Mouse (Mus musculus) inflammation-experienced regulatory T-cells, adult 6 months (primary cell): Measurements from ENCODE around the gene Adgrg3. TPM values are rescaled to one million over a fixed set of nuclear protein-coding genes. Genes with fewer than 3 reads are reported as not detected.
A peak's percentile ranks its signal among the peaks of the same experiment; 100 is the strongest.

Experiments
- ATAC-seq: one replicate; pipeline ENCODE4 v1.8.0; 2017
- polyA plus RNA-seq, 3 experiments: library from polyadenylated mRNA; unstranded; fragments of 100-300 nt; shearing (Covaris generic); gene quantifications; one replicate each; pipeline ENCODE4 v1.2.1; 2017

Gene Adgrg3
- polyA plus RNA-seq, result under 1 TPM in 2 of 3 experiments, not detected in 1; 0.24 to 0.26 TPM

DNA sequence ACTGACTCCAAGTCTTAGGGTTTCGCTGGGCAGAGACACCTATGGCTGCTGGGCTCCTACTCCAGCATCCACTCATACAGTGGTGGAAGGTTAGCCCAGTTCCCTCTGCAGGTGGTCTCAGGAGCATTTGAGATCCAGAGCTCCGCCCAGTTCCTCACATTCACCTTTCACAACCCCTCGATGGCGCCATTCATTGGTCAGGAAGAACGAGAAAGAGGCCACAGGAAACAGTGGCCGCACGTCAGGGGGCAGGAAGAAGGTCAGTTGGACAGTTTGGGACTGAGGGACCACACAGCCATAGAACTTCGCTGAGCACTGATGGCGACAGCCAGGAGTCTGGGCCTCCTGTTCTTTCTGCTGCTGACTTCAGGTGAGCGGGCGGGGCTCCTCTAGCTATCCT, at the start of gene Adgrg3:
Adgrg3 (plus strand) TSS at position 242 of the 400 bp plus-strand sequence.
- ATAC-seq, result no peak

DNA sequence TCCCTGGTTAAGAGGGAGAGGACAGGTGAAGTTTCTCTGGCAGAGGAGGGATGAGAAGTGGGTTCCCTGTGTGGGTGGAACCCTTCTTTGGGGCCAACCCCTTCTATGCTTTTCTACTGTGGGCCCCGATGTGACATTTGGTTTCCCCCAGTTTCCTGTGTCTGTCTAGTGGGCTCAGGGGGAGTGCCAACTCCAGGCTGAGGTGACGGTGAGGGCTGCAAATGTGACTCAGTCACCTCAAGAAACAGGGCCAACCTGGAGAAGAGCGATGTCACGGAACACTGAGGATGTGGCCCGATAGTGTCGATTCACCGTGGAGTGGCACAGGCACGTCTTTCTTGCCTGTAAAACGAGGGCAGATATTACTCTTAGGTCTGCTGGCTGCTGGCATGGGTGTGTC, 44.2 kb upstream of the Adgrg3 start:
- peak; percentile 69 for ATAC-seq

DNA sequence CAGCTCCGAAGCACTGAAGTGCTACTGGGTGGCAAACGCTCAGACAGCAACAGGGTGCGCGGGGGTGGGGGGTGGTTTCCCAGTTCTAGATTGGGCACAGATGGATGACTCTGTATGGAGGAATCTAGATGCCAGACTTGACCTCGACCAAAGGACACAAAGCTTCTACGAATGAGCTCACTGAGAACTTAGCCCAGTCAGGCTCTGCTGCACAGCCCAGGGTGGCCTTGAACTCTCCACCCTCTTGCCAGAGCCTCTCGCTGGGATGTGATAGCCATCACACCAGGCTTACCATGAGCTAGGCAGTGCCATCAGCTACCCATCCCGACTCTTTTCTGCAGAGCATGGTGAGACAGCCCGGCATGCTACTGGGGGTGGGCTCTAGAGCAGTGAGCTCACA, 43.7 kb upstream of the Adgrg3 start:
- ATAC-seq, result no peak

DNA sequence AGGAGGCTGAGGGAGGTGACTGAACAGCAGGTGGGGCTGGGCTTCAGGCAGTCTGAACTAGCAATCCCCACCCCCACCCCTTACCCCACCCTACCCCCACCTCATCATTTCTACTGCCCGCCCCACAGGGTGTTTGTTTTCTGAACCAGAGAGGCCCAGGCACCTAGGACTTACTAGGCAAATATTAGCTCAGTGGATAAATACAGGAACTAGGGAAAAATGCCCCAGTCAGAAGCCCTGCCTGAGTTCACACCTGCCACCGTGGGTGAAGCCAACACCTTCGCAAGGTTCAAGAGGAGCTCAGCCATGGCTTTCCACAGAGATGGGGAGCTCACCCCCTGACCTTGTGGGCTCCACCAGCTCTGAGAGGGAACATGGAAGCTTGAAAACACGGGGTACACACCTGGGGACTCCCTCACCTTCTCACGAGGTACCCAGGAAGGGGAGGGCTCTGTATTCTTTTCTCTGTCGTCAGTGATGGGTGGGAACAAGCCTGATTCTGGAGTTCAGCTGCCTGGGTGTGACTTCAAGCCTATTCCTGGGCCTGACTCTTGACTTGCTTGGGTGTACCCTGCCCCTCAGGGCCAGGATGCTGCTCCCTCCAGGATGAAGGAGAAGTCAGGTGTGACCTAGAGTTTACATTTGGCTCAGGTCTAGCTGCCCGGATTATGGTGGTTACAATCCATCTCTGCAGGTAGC, 42.9 kb upstream of the Adgrg3 start, which contains the start of gene Adgrg1:
Adgrg1 (plus strand) TSS at position 285 of the 699 bp plus-strand sequence.
- ATAC-seq, result no peak

DNA sequence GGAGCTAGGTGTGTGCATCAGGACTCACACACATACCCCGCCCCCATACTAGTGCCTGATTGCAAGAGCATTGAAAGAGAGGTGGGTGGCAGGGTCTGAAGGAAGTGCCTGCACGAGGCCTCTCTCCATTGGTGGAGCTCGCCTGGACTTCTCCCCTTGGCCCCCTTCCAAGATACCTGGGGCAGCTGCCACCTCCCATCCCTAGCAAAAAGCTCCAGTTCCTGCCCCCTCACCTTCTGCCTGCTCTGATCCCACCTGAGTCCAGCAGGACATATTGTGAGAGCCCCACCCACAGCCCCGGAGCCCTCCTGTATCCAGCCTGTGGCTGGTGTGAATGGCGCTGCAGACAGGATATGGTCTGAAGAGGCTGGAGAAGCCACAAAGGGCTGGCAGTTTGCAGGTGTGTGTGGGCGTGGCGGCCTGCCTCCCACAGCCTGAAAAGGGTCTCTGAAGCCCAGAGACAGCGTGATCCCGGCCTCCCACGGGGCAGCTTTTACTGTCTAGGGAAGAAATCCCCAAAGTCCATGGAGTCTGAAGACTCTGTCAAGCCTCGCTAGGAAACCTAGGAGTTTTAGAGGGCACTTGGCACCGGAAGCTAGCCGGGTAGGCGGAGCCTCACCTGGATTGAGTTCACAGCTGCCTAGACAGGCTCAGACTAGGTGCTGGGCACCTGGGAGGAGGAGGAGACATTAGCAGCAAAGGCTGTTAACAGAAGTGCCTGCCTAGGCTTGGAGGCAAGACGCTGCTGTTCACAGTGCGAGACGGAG, 40.7 kb upstream of the Adgrg3 start:
- ATAC-seq, result peak; percentile 66

DNA sequence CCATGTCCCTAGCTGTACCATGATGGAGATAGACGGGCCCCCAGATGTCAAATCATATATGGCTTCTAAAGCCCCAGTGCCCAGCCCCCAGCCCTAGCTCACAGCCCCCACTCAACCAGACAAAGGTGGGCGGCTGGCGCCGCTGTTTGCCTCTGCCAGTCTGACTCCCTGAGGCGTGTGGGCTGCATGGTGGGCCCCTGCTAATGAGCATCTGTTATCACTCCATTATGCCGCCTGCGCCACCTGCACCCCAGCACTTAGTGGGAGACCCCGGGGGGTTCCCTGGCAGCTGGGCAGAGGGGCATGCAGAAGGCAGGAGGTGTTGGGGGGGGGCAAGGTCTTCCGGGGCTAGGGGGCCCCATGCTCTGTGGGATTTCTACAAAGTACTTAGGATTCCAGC, 39.4 kb upstream of the Adgrg3 start:
- no peak for ATAC-seq

DNA sequence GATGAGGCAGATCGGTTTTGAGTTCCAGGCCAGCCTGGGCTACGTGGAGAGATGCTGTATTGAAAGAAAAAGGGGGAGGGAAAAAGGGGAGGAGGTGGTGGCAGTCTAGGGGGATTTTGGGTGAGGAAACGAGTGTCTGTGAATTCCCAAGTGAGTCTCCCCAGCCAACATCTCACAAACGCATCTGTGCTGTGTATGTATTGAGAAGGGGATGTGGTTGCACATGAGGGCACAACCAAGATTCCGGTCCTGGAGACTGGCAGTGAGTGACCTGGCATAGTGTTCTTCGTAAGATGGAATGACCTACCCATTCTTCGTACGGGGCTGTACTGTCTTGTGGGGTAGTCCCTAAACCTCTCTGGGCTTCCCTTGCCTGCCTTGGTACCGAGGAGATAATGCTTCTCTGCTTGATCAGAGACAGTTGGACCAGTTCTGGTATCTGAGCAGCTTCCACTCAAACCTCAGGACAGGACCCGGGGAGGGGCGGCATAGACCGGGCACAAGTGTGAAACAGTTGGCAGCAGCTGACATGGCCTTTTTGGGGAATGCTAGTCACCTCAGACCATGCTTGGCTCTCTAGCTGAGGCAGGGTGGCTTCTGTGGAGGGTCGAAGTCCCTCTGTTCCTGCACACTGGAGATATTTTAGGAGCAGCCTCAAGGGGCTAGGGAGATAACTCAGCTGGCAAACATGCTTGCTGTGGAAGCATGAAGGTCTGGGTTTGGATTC, 38.7 kb upstream of the Adgrg3 start:
- no peak for ATAC-seq

DNA sequence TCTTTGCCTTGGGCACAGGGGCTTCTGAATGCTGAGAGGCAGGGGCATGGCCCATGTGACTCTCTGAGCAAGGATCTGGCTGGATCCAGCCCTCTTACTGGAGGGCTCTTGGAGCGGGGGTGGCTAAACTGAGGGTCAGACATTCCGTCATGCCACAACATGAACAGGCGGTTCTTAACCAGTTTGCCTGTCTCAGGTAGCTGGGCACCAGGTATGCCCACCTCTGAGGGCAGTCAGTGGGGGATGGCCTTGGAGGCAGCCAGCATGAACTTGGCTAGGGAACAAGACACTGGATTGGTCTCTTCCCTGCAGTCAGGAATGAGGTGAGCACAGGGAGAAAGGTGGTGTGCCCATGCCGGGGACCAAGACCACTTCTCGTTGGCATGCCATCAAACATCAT, 37.3 kb upstream of the Adgrg3 start:
- ATAC-seq, result no peak

DNA sequence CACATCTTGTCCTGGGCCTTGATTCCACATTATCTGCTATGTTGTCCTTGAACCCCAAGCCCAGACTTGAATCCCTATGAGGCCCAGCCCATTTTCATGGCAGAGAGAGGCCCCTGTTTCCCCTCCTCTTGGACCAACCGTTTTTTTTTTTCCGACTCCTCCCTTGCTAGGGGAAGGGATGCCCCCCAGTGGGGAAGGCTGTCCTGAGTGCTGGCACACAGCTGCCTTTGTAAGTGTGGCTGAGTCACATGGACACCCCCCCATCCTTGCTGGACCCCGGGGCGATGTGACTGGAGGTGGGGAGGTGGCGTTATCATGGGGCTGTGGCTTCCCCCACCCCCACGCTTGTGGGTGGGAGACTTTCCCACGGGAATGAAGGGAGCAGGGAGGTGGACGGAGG, 36.5 kb upstream of the Adgrg3 start:
- ATAC-seq, result no peak

DNA sequence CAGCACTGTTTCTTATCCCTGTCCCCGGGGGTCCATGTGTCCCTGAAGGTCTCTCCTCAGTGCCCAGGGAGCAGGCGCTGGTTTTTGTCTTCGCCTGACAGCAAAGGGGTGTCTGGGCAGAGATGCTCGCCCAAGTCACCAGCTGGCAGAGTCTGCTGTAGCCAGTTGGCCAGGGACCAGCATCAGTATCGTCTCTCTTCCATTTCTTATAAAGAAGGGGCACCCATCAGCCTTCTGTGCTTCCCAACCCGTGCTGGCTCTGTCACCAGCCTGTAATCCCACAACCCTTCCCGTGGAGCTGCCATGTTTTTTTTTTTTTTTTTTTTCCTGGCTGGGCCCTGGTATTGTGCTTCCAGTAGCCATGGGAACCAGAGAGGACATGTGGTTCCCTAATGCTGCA, 35.6 kb upstream of the Adgrg3 start:
- no peak for ATAC-seq

DNA sequence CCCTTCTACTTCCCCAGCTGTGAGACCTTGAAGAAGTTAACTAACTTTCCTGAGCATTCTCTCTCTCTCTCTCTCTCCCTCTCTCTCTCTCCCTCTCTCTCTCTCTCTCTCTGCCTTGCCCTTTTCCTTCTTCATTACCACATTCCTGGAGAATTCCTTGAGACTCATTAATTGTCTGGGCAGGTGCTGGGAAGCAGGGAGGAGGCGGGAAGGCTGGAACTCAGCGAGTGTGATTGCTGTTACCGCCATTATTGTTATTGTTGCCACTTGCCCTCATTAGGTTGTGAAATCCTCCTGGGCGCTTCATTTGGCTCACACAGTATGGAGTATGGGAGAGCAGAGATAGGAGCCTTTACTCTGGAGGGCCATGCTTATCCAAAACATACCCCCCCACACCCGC, 34.3 kb upstream of the Adgrg3 start:
- no peak for ATAC-seq

DNA sequence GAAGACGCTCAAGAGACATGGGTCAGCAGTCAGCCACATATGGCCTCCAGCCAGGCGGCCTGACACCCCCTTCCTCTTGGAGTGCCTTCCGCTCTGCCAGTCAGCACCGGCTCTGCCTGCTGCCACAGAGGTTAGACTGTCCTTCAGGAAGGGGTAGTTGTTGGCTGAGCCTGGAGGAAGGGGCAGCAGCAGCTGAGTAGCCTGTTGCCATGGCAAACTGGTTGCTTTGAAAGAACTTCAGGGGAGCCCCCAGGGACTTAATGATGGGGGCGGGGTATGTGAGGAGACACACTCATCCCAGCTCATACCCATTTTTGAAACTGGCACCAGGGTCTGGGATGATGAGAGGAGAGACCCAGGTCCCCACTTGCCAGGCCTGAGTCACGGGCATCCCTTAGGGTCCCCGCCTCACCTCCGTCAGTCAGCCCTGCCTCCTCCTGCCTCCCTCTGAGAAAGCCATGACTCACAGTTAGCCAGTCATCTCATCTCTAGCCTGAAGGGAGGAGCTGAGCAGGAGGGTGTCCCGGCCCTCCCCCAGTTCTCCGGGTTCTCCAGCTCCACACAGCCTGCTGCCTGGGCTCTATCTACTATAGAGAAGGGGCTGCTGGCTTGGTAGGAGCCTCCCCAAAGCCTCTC, 33.5 kb upstream of the Adgrg3 start:
- no peak for ATAC-seq

DNA sequence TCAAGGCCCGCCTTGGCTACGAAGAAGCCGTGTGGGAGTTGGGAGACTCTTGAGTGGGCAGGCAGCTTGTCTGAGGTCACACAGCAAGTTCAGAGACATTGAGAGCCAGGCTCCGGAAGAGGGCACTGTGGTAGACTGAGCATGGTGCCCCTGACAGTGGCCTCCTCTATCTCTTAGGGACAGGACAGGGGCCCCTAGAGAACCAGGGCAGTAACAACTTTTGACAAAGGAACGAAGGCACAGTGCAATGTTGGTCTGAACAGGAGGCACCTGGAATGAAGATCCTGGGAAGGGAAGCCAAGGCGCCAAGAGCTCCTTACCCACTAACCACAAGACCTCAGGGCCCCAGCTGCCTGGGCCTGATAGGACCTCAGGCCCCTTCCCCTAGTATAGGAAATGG, 32.5 kb upstream of the Adgrg3 start:
- ATAC-seq, result no peak

DNA sequence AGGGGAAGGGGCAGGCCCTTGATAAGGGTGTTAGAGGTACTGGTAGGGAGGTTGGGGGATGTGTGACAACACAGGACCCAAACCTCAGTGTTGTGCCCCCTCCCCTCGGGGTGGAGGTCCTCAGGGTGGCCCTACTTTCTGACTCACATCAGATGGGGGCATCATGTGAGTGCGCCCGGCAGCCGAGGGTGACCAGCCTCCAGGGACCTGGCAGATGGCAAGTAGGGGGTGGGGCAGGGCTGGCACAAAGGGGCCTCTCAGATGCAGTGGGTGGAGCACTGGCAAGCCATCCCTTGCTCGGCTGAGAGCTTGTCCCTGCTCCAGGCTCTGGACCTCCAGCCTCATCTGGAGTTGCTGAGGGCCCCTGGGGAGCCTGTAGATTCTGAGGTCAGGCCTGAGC, 30.8 kb upstream of the Adgrg3 start:
- ATAC-seq, result no peak

DNA sequence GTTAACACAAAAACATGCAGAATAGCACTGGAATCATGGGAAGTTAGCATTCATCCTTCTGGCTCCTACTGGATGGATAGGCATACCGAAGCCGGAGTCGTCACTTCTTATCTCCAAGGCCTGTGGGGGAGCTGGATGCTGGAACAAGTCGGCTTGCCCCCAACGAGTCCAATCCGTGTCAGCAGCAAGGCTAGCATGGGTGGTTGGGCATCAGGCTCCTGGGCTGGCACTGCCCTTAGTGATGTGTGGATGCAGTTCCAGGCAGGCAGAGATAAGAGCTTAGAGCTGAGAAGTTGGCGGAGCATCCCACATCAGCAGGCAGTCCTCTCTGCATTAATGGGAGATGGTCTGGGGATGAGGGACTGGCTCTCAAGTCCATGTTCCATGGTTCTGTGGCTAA, 29.9 kb upstream of the Adgrg3 start:
- ATAC-seq, result no peak

DNA sequence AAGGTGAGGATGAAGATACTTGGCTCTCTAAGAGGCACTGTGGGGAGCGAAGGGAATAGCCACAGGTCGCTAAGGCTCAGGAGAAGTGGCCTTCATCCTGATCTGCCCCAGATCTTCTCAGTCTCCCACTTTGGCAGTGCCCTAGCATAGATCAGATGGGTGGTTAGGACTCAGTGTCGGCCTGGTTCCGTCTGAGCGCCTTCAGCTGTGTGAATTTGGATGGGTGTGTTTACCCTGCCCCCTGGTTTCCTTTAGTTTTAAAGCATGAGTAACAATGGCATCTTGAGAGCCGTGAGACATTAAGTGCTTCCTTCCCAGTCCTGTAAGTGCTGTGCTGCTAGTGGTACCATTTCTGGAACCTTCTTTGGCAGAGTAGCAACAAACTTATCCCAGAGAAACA, 28.9 kb upstream of the Adgrg3 start:
- no peak for ATAC-seq

DNA sequence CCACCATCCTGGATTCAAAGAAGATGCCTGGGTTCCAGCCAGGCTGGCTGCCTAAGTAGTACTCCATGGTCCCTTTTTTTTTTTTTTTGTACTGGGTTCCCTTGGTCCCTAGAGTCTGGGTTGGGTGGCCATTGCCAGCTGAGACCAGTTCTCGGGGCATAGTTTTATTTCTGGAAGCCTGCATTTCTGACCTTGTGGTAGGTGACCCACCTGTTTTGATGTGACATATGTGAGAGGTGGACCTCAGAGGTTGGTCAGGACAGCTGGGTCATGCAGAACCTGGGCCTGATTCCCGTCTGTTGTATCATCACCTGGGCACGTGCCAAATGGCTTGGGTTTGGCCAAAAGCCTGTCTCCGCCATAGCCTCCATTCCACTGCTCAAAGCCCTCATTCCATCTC, 27.8 kb upstream of the Adgrg3 start:
- ATAC-seq, result no peak

DNA sequence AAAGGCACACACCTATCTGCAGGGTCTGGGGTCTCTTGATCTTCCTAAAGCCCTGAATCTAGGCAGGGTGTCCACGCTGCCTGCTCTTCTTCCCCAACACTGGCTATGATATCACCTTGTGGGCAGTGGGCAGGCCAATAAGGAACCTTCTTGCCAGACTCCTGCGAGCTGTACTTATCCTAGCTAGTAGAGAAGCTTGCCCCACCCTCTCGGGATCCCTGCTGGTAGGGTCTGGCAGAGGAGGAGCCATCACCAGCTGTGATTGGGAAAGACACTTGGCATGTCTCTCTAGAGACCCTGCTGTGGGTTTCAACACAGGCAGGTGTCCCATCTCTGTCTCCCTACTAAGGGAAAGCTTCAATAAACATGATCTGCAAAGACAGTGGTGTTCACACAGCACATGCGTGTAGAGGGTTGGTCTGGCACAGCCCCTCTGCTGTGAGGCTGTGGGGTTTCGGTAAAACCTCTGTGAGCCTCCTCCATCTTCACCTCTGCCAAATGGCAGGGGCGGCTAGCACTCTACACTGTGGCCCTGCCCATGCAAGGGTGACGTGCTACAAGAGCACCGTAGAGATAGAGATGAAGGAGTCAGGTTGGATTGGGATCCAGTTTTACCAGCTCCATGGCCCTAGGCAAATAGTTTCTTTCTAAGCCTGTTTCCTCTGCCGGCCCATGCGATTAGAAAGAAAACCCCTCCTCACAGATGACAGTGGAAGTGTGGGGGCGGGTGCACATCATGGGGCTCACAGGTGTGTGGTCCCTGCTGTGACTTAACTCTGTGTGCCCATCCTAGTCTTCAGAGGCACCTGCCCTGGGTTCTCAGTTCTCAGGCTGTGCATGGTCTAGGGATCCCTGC, 26.7 kb upstream of the Adgrg3 start:
- ATAC-seq, result no peak

DNA sequence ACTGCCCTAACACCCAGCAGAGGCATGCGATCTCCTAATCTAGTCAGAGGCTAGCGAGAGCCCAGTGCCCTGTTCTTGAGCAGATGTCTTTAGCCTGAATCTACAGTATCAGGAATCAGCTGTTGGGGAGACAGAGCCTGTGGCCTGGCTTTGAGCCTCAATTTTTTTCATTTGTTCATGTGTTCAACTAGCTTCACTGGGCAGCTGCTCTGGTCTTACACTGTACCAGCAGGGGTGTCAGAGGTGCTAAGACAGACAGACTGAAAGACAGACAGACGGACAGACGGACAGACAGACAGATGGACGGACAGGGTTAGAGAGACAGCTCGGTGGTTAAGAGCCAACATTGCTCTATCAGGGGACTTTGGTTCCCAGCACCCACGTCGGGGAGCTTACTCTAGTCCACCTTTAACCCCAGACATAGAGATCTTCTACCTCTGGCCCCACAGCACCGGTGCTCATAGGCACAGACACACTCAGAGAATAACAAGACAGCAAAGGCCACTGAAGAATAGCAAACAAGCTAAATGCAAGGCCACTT, 26.0 kb upstream of the Adgrg3 start:
- no peak for ATAC-seq

DNA sequence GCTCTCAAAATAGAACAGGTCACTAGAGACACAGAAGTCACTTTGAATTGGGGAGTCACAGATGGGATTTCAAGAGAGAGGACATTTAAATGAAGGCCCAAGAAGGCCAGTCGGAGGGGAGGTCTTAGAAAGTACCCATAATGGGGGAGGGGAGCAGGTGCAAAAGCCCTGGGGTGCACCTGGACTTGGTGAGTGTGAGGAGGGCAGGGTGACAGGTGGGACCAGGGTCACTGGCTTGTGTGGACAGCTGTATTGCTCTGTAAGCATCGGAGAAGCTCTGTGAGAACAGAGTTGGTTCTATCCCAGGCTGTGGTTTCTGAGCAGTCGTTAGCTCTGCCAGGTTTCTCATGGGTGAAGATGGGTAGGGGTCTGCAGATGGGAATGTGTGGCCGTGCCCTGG, 25.5 kb upstream of the Adgrg3 start:
- ATAC-seq, result no peak

DNA sequence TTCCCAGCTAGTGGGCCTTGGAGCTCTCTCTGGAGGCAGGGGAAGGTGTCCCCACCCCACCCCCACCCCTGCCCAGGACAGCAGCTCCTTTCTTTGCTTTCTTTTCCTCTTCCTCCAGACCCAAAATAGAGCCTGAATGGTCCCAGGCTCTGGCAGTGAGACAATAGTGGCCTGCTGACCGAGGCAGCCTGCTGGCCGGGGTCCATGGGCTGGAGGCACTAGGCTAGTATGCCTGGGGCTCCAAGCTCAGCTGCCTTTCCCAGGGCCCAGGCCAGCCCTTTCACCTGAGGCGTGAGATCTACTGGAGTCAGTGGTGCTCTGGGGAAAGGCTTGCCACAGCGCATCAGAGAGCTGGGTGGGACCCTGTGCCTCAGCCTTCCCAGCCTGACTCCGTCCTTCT, 25.0 kb upstream of the Adgrg3 start:
- ATAC-seq, result no peak
